9 mouse cellular contexts compared by ENCODE assay signal in genomic region chr2:92904307-92904859, GRCm38 (mm10). TPM values are rescaled to one million over a fixed set of nuclear protein-coding genes. Genes with fewer than 3 reads are reported as not detected.
DNase-seq lines count a peak whose midpoint lies in the region; ATAC-seq and TF ChIP-seq lines count a peak whose summit lies in the region.
"Had no signal": no experiment of that assay in that cellular context is flagged by ENCODE, and none has a peak within 500 bp of the region (broad histone marks: within the 10 kb centered on the region; RNA-seq: fewer than 3 reads in every experiment).

No protein-coding gene starts in this region.

- ATAC-seq in liver, embryonic 13.5 days (ENCODE audit: low read depth) = no peak

- no peaks in the 10 kb centered on the region for H3K36me3 ChIP-seq in liver, embryonic 13.5 days
- H3K36me3 ChIP-seq in embryonic facial prominence, embryonic 10.5 days (replicated peaks) = no peaks in the 10 kb centered on the region

- H3K9me3 ChIP-seq in liver, embryonic 13.5 days (replicated peaks) = no peaks in the 10 kb centered on the region
- H3K9me3 ChIP-seq in embryonic facial prominence, embryonic 10.5 days = no peaks in the 10 kb centered on the region

- 25% methylated on average over 8 of the region's 8 CpGs for WGBS in liver, embryonic 13.5 days (ENCODE audit: insufficient replicate concordance)
- WGBS in embryonic facial prominence, embryonic 10.5 days = 30% methylated on average over 8 of the region's 8 CpGs
- WGBS in lung, adult 2 months = 25% methylated on average over 8 of the region's 8 CpGs

- H3K27me3 ChIP-seq in liver, embryonic 13.5 days = peaks cover 22% of the 10 kb centered on the region
- H3K27me3 ChIP-seq in embryonic facial prominence, embryonic 10.5 days (replicated peaks; ENCODE audit: low read depth, poor library complexity, severe bottlenecking) = peaks cover 23% of the 10 kb centered on the region

- TF ChIP-seq CTCF in lung, adult 2 months (IDR thresholded peaks at IDR 0.05; ENCODE audit: insufficient read depth, low read length) = peak; percentile 34; the same call in 1 of the 2 replicates

- H3K27ac ChIP-seq in liver, embryonic 13.5 days = no peak overlapping the region
- H3K27ac ChIP-seq in embryonic facial prominence, embryonic 10.5 days (replicated peaks) = no peak overlapping the region

- peak; percentile 24 for DNase-seq in liver, embryonic 13.5 days
- no peak for DNase-seq in liver
- peak; percentile 42 for DNase-seq in WW6 (ENCODE audit: low read depth, low spot score)
- peak; percentile 48 for DNase-seq in embryonic facial prominence, embryonic 10.5 days (ENCODE audit: low spot score)
- DNase-seq in hindlimb bud, embryonic 11.5 days (ENCODE audit: extremely low spot score, low read depth, low spot score) = peak; percentile 79
- peak; percentile 9 for DNase-seq in lung, adult 2 months
- peak; percentile 90 for DNase-seq in retina, embryonic 14.5 days (ENCODE audit: low spot score)
- DNase-seq in gastrocnemius, postnatal 36 days = no peak

- no peak overlapping the region for H3K4me2 ChIP-seq in liver, embryonic 13.5 days

- intact Hi-C loops in gastrocnemius, postnatal 36 days (cut with DNase I) = loop anchor here (5.0 kb wide), 2 partner anchors 48 to 293 kb away; no protein-coding TSS in a partner anchor

- H3K9ac ChIP-seq in liver, embryonic 13.5 days = no peak overlapping the region

- no peak for TF ChIP-seq POLR2A in lung, adult 2 months (IDR thresholded peaks at IDR 0.05; ENCODE audit: borderline replicate concordance, extremely low read depth, low read depth, low read length)

- no peaks in the 10 kb centered on the region for H3K4me1 ChIP-seq in liver, embryonic 13.5 days (replicated peaks)
- H3K4me1 ChIP-seq in embryonic facial prominence, embryonic 10.5 days = no peaks in the 10 kb centered on the region
- H3K4me1 ChIP-seq in lung, adult 2 months (ENCODE audit: control insufficient read depth, insufficient read depth, low read length) = no peaks in the 10 kb centered on the region

- H3K4me3 ChIP-seq in liver, embryonic 13.5 days (replicated peaks) = no peak overlapping the region
- H3K4me3 ChIP-seq in embryonic facial prominence, embryonic 10.5 days = no peak overlapping the region
- H3K4me3 ChIP-seq in lung, adult 2 months (replicated peaks; ENCODE audit: extremely low read depth, low read depth, low read length) = no peak overlapping the region

RNA-seq across cellular contexts. Expression of gene Syt13, which starts 10.5 kb away (rescaled TPM):
- polyA plus RNA-seq in liver, embryonic 13.5 days (2015; fragmentation: Nextera tagmentation; extraction: Ambion mirVana) = 0.16 and 0.22 TPM in 2 replicates
- polyA plus RNA-seq in embryonic facial prominence, embryonic 10.5 days (2016; fragmentation: Nextera tagmentation; extraction: Ambion mirVana) = 9.7 and 10.2 TPM in 2 replicates
- 0.08 and 0.11 TPM in 2 replicates for polyA plus RNA-seq in lung, adult 2 months (2012; rRNA removed)
- under 1 TPM in 1 of 2 experiments, not detected in 1; 0.20 TPM for total RNA-seq in gastrocnemius, postnatal 36 days (2021)
- total RNA-seq: neutrophil, adult 5-6 weeks had no signal

Comparison
In these comparisons a context has a peak if more than half of its experiments do, and no peak if none do; other contexts are left out.
1. DNase-seq: peak in liver, embryonic 13.5 days (single experiment), WW6 (single experiment), embryonic facial prominence, embryonic 10.5 days (single experiment), hindlimb bud, embryonic 11.5 days (single experiment), lung, adult 2 months (single experiment) and retina, embryonic 14.5 days (single experiment); none in liver (single experiment) and gastrocnemius, postnatal 36 days (0 of 2).